Mouse (Mus musculus) thymus, postnatal 14 days (tissue): Measurements from ENCODE around the gene Tmco4.
"Not testable (repeated sequence)": the region's sequence is repeated elsewhere in the genome, so short reads cannot be mapped to it uniquely, and the experiment has no call there.

ENCODE experiments used
- DNase-seq: peaks from one replicate; pipeline ENCODE4 v3.0.0; 2021

The Tmco4 gene

GRCm38 (mm10) chr4:138974540-138974939 is 1.9 kb downstream of the Tmco4 start:
- not testable (repeated sequence) for DNase-seq

- DNase-seq, result no peak
These were observed 2.5 kb downstream of the Tmco4 start for GRCm38 (mm10) chr4:138975194-138975593.

- DNase-seq, result no peak
These were observed 3.4 kb downstream of the Tmco4 start for GRCm38 (mm10) chr4:138976046-138976445.

- DNase-seq, result no peak
These were observed 7.3 kb downstream of the Tmco4 start for GRCm38 (mm10) chr4:138980021-138980420.

- no peak for DNase-seq
These were observed 8.2 kb downstream of the Tmco4 start for GRCm38 (mm10) chr4:138980771-138981420.

GRCm38 (mm10) chr4:138983422-138983821 is 10.7 kb downstream of the Tmco4 start:
- DNase-seq, result no peak

- DNase-seq, result no peak
These were observed 12.1 kb downstream of the Tmco4 start for GRCm38 (mm10) chr4:138984744-138985143.

GRCm38 (mm10) chr4:138986280-138986679 is 13.6 kb downstream of the Tmco4 start:
- no peak for DNase-seq

GRCm38 (mm10) chr4:138994389-138994788 is 21.7 kb downstream of the Tmco4 start:
- no peak for DNase-seq

- DNase-seq, result peak; percentile 43
These were observed 23.7 kb downstream of the Tmco4 start for GRCm38 (mm10) chr4:138996410-138996809.

- DNase-seq, result no peak
These were observed 24.4 kb downstream of the Tmco4 start for GRCm38 (mm10) chr4:138997121-138997520.

- no peak for DNase-seq
These were observed 25.9 kb downstream of the Tmco4 start for GRCm38 (mm10) chr4:138998611-138999010.

GRCm38 (mm10) chr4:139001026-139001425 is 28.3 kb downstream of the Tmco4 start:
- no peak for DNase-seq

- no peak for DNase-seq
These were observed 28.7 kb downstream of the Tmco4 start for GRCm38 (mm10) chr4:139001433-139001832.

- DNase-seq, result no peak
These were observed 31.4 kb downstream of the Tmco4 start for GRCm38 (mm10) chr4:139004067-139004466.

- no peak for DNase-seq
These were observed 32.5 kb downstream of the Tmco4 start for GRCm38 (mm10) chr4:139005214-139005613.

- no peak for DNase-seq
These were observed 34.7 kb downstream of the Tmco4 start for GRCm38 (mm10) chr4:139007353-139007752.

- DNase-seq, result no peak
These were observed 35.4 kb downstream of the Tmco4 start for GRCm38 (mm10) chr4:139007981-139008536.

- no peak for DNase-seq
These were observed 38.6 kb downstream of the Tmco4 start for GRCm38 (mm10) chr4:139011201-139011702.

- no peak for DNase-seq
These were observed 40.6 kb downstream of the Tmco4 start for GRCm38 (mm10) chr4:139013281-139013680.

GRCm38 (mm10) chr4:139014793-139015192 is 42.1 kb downstream of the Tmco4 start:
- DNase-seq, result peak; percentile 10

GRCm38 (mm10) chr4:139018388-139018787 is 45.7 kb downstream of the Tmco4 start:
- no peak for DNase-seq

- no peak for DNase-seq
These were observed 46.3 kb downstream of the Tmco4 start for GRCm38 (mm10) chr4:139018976-139019375.

GRCm38 (mm10) chr4:139019413-139019812 is 46.7 kb downstream of the Tmco4 start:
- DNase-seq, result no peak

- DNase-seq, result no peak
These were observed 47.7 kb downstream of the Tmco4 start for GRCm38 (mm10) chr4:139020385-139020784.
